Mouse (Mus musculus) embryonic fibroblast, embryonic 13.5 days (primary cell): ENCODE data around the gene Yy2.

Experiments
- CTCF ChIP-seq: IDR thresholded peaks from 2 replicates; pipeline ENCODE4 v1.5.1; 2011; ENCODE audit warnings: mild to moderate bottlenecking, control low read depth, low read length, moderate library complexity, borderline replicate concordance; ENCODE audit not compliant: insufficient read depth
- POLR2A ChIP-seq: IDR thresholded peaks from 2 replicates; pipeline ENCODE4 v1.6.1; 2011; ENCODE audit warnings: low read depth, mild to moderate bottlenecking, control low read depth, low read length, moderate library complexity

DNA sequence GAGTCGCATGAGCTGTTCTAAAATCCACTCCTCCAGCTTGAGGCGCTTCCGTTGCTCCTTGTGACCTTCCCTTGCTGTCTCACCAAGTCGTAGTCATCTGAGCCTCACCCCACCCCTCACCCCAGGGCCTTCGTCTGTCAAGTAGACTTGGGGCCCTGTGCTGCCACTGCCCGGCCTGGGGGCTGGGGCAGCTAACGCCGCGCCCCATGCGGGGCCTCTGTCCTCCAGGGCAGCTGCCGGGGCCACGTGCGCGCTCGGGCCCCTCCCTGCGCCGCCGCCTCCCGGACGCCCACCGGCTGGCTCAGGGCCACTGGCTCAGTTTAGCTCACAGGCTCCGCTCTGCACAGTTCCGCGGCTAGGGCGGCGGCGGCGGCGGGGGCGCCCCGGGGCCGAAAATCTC lies 44.1 kb upstream of the Yy2 start:
- no peak for TF ChIP-seq CTCF
- TF ChIP-seq POLR2A, result no peak
